Mouse (Mus musculus) neural tube, embryonic 15.5 days (tissue): ENCODE results near the gene Zfp119b. TPM values are rescaled to one million over a fixed set of nuclear protein-coding genes. Genes with fewer than 3 reads are reported as not detected.

Experiments
- ATAC-seq: fragments of 200-750 bp; cut with Nextera tagmentation; 2 replicates; pipeline ENCODE4 v1.8.0; 2017; ENCODE audit warnings: mild to moderate bottlenecking, moderate TSS enrichment, moderate library complexity; ENCODE audit not compliant: low FRiP score
- H3K27ac ChIP-seq: fragments of 300-500 bp; sonication (generic); replicated peaks from 2 replicates; pipeline ENCODE4 v1.5.1; 2015; ENCODE audit warnings: mild to moderate bottlenecking, inconsistent platforms
- H3K27me3 ChIP-seq: fragments of 300-500 bp; sonication (generic); replicated peaks from 2 replicates; pipeline ENCODE4 v1.6.1; 2015; ENCODE audit warnings: inconsistent platforms
- H3K36me3 ChIP-seq: fragments of 300-500 bp; sonication (generic); 2 replicates; pipeline ENCODE4 v1.6.1; 2015; ENCODE audit warnings: inconsistent platforms
- H3K4me1 ChIP-seq: fragments of 300-500 bp; sonication (generic); 2 replicates; pipeline ENCODE4 v1.6.1; 2015; ENCODE audit warnings: inconsistent platforms
- H3K4me2 ChIP-seq: fragments of 300-500 bp; sonication (generic); 2 replicates; pipeline ENCODE4 v1.6.1; 2015; ENCODE audit warnings: inconsistent platforms, mild to moderate bottlenecking, moderate library complexity
- H3K4me3 ChIP-seq: fragments of 300-500 bp; sonication (generic); replicated peaks from 2 replicates; pipeline ENCODE4 v1.5.1; 2015; ENCODE audit warnings: mild to moderate bottlenecking, inconsistent platforms
- H3K9ac ChIP-seq: fragments of 300-500 bp; sonication (generic); replicated peaks from 2 replicates; pipeline ENCODE4 v1.6.1; 2015; ENCODE audit warnings: mild to moderate bottlenecking, inconsistent platforms
- H3K9me3 ChIP-seq: fragments of 300-500 bp; sonication (generic); replicated peaks from 2 replicates; pipeline ENCODE4 v1.6.1; 2016; ENCODE audit warnings: inconsistent platforms
- WGBS: fragments of 180-500 bp; shearing (Covaris S2); methylation state at CpG from one replicate; pipeline ENCODE4 v1.1.7; 2015; ENCODE audit warnings: mixed read lengths; 5-methylcytosine and 5-hydroxymethylcytosine counted together
- polyA plus RNA-seq: library from polyadenylated mRNA; unstranded; fragments of >200 nt; fragmentation: Nextera tagmentation; extraction: Ambion mirVana; gene quantifications from 2 replicates; pipeline ENCODE4 v1.2.1, GENCODE M21; 2015

The Zfp119b gene
- 9.2 and 9.3 TPM in 2 replicates for polyA plus RNA-seq

- Histone ChIP-seq H3K9me3 (no peaks in the 10 kb centered on the region), H3K9ac (no peak within 1 kb of the TSS), H3K36me3 (no peaks in the 10 kb centered on the region), H3K4me1 (peaks cover 7% of the 10 kb centered on the region), H3K4me3 (no peak within 1 kb of the TSS), H3K27me3 (peaks cover 4% of the 10 kb centered on the region; the same call in 1 of the 2 replicates), H3K27ac (no peak within 1 kb of the TSS), H3K4me2 (no peak within 1 kb of the TSS)
- ATAC-seq: no peak
- WGBS: 93% methylated on average over 2 of the region's 2 CpGs
These were observed at the start of gene Zfp119b for GRCm38 (mm10) chr17:55949400-55949799. Zfp119b (minus strand) TSS chr17:55949500.

- peaks cover 16% of the 10 kb centered on the region for H3K27me3 ChIP-seq
- H3K27ac ChIP-seq: no peak overlapping the region
- no peak overlapping the region for H3K9ac ChIP-seq
- no peaks in the 10 kb centered on the region for H3K4me1 ChIP-seq
- peaks cover 52% of the 10 kb centered on the region for H3K36me3 ChIP-seq
- H3K4me2 ChIP-seq: no peak overlapping the region
- WGBS: 87% methylated on average over 15 of the region's 15 CpGs
- no peaks in the 10 kb centered on the region for H3K9me3 ChIP-seq
- no peak for ATAC-seq
- H3K4me3 ChIP-seq: no peak overlapping the region
These were observed 46.7 kb upstream of the Zfp119b start for GRCm38 (mm10) chr17:55996007-55996406.

- H3K4me1 ChIP-seq: peaks cover 15% of the 10 kb centered on the region
- no peak overlapping the region for H3K27ac ChIP-seq
- 88% methylated on average over 8 of the region's 8 CpGs for WGBS
- H3K4me2 ChIP-seq: no peak overlapping the region
- ATAC-seq: no peak
- peaks cover 55% of the 10 kb centered on the region for H3K36me3 ChIP-seq
- H3K9ac ChIP-seq: no peak overlapping the region
- no peaks in the 10 kb centered on the region for H3K9me3 ChIP-seq
- H3K27me3 ChIP-seq: no peaks in the 10 kb centered on the region
- no peak overlapping the region for H3K4me3 ChIP-seq
These were observed 41.1 kb upstream of the Zfp119b start for GRCm38 (mm10) chr17:55990278-55990898.

- peaks cover 19% of the 10 kb centered on the region; the same call in 1 of the 2 replicates for H3K36me3 ChIP-seq
- no peaks in the 10 kb centered on the region for H3K9me3 ChIP-seq
- H3K27ac ChIP-seq: peak within 1 kb of the TSS; percentile 75
- peak within 1 kb of the TSS; percentile 70 for H3K4me3 ChIP-seq
- H3K4me2 ChIP-seq: peak within 1 kb of the TSS; percentile 65
- peaks cover 15% of the 10 kb centered on the region for H3K4me1 ChIP-seq
- ATAC-seq: peak; percentile 91
- 9% methylated on average over 30 of the region's 35 CpGs for WGBS
- H3K27me3 ChIP-seq: no peaks in the 10 kb centered on the region
- peak within 1 kb of the TSS; percentile 64 for H3K9ac ChIP-seq
These were observed 37.0 kb upstream of the Zfp119b start, which contains the start of gene Fsd1 for GRCm38 (mm10) chr17:55986030-55986961. Fsd1 (plus strand) TSS chr17:55986509.

- H3K27me3 ChIP-seq: no peaks in the 10 kb centered on the region
- no peak overlapping the region for H3K4me2 ChIP-seq
- peaks cover 19% of the 10 kb centered on the region for H3K4me1 ChIP-seq
- H3K36me3 ChIP-seq: peaks cover 16% of the 10 kb centered on the region; the same call in 1 of the 2 replicates
- no peak for ATAC-seq
- no peak overlapping the region for H3K9ac ChIP-seq
- no peak overlapping the region for H3K4me3 ChIP-seq
- 44% methylated on average over 3 of the region's 3 CpGs for WGBS
- no peaks in the 10 kb centered on the region for H3K9me3 ChIP-seq
- peak overlapping the region; percentile 10; the same call in 1 of the 2 replicates for H3K27ac ChIP-seq
These were observed 28.0 kb upstream of the Zfp119b start for GRCm38 (mm10) chr17:55977301-55977700.

- Histone ChIP-seq H3K36me3 (peaks cover 16% of the 10 kb centered on the region; the same call in 1 of the 2 replicates), H3K27ac (peak overlapping the region; percentile 58), H3K9ac (no peak overlapping the region), H3K27me3 (no peaks in the 10 kb centered on the region), H3K4me2 (peak overlapping the region; percentile 4; the same call in 1 of the 2 replicates), H3K9me3 (no peaks in the 10 kb centered on the region), H3K4me1 (peaks cover 28% of the 10 kb centered on the region), H3K4me3 (no peak overlapping the region)
- peak; percentile 46 for ATAC-seq
- WGBS: 14% methylated on average over 13 of the region's 13 CpGs
These were observed 27.1 kb upstream of the Zfp119b start for GRCm38 (mm10) chr17:55976255-55976862.

GRCm38 (mm10) chr17:55971453-55971852 lies 22.2 kb upstream of the Zfp119b start:
- Histone ChIP-seq H3K4me2 (peak overlapping the region; percentile 90), H3K4me1 (peaks cover 51% of the 10 kb centered on the region), H3K27me3 (no peaks in the 10 kb centered on the region), H3K9me3 (no peaks in the 10 kb centered on the region), H3K36me3 (peaks cover 31% of the 10 kb centered on the region), H3K4me3 (peak overlapping the region; percentile 51), H3K27ac (0 out of 2 replicates have a peak overlapping the region, but pooled peaks have one; percentile 85), H3K9ac (peak overlapping the region; percentile 65)
- WGBS: 26% methylated on average over 22 of the region's 22 CpGs
- ATAC-seq: no peak

GRCm38 (mm10) chr17:55969966-55970891 lies 20.9 kb upstream of the Zfp119b start, which contains the start of gene Shd:
Shd (plus strand) TSS chr17:55970467.
- WGBS: 7% methylated on average over 54 of the region's 55 CpGs
- H3K9me3 ChIP-seq: no peaks in the 10 kb centered on the region
- H3K27me3 ChIP-seq: no peaks in the 10 kb centered on the region
- H3K27ac ChIP-seq: peak within 1 kb of the TSS; percentile 85
- H3K36me3 ChIP-seq: peaks cover 39% of the 10 kb centered on the region
- ATAC-seq: peak; percentile 65
- H3K4me3 ChIP-seq: peak within 1 kb of the TSS; percentile 51
- H3K9ac ChIP-seq: peak within 1 kb of the TSS; percentile 65
- peaks cover 46% of the 10 kb centered on the region for H3K4me1 ChIP-seq
- peak within 1 kb of the TSS; percentile 90 for H3K4me2 ChIP-seq

- Histone ChIP-seq H3K27ac (peak overlapping the region; percentile 85), H3K4me3 (peak overlapping the region; percentile 51), H3K4me1 (peaks cover 46% of the 10 kb centered on the region), H3K27me3 (no peaks in the 10 kb centered on the region), H3K9me3 (no peaks in the 10 kb centered on the region), H3K9ac (peak overlapping the region; percentile 65; the same call in 1 of the 2 replicates), H3K4me2 (peak overlapping the region; percentile 90), H3K36me3 (peaks cover 45% of the 10 kb centered on the region)
- ATAC-seq: peak; percentile 73
- WGBS: 16% methylated on average over 14 of the region's 14 CpGs
These were observed 20.3 kb upstream of the Zfp119b start for GRCm38 (mm10) chr17:55969560-55969959.

- WGBS: 46% methylated on average over 7 of the region's 7 CpGs
- H3K27me3 ChIP-seq: no peaks in the 10 kb centered on the region
- no peak for ATAC-seq
- no peak overlapping the region for H3K4me2 ChIP-seq
- no peak overlapping the region for H3K9ac ChIP-seq
- peaks cover 46% of the 10 kb centered on the region for H3K4me1 ChIP-seq
- H3K27ac ChIP-seq: peak overlapping the region; percentile 85; the same call in 1 of the 2 replicates
- no peak overlapping the region for H3K4me3 ChIP-seq
- H3K9me3 ChIP-seq: no peaks in the 10 kb centered on the region
- H3K36me3 ChIP-seq: peaks cover 37% of the 10 kb centered on the region
These were observed 18.9 kb upstream of the Zfp119b start for GRCm38 (mm10) chr17:55968210-55968609.
